Mouse (Mus musculus): ENCODE measurements around the gene Minar1. TPM values are rescaled to one million over a fixed set of nuclear protein-coding genes. Genes with fewer than 3 reads are reported as not detected.

Minar1 gene
- total RNA-seq (2021) = not detected
- long read RNA-seq, experiment 1 = 0 reads
- long read RNA-seq, experiment 2 = 0 reads

DNA sequence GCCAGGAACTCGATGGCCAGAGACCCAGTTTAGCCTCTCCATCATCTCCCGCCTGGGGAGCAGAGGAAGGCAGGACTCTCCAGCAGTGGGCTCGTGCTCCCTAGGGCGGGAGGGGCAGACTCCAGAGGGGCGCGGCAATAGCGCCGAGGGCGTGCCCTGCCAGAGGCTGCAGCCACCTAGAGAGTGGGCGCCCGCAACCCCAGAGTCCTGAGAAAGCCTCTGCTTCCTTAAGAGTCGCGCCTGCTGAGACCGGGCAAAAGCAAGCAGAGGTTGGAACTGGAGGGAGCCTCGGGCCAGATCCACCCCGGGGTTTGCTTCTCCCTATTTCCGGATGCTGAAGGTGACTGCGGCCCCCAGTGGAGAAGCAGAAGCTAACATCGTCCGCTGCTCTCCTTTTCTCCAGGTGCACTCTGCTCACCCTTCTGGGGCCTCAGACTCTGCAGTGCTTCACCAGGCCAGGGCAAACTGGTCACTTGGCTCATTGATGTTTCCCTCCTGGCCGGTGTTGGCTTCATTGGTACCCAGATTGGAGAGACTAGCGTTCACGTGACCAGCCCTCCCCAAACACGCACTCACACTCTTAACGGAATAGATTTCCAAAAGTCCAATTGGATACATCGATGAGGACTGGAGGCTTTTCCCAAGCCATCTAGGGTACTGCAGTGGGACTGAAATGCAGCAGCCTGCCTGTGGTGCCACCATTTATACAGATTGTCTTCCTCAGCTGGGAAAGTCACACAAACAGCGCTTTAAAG, at the start of gene Minar1:
Gene Minar1, minus strand, starts transcription at position 120 of the 755 bp plus-strand sequence.
- no peak for DNase-seq

DNA sequence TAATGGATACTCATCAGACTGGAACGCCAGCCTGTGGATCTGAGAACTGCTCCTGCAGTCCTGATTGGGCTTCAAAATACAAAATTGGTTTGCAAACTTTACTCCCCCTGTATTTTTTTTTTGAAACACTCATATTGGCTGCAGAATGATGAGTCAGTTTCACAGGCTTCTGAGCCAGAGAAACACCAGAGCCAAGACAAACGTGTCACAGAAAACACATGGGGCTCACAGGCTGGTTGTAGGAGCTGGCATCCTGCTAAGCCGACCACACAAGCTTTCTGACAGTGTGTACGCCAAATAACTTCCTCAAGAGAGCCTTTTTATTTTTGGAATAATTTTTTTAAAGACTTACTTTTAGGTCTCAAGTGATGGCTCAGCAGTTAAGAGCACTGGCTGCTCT, 47.0 kb upstream of the Minar1 start:
- no peak for DNase-seq

DNA sequence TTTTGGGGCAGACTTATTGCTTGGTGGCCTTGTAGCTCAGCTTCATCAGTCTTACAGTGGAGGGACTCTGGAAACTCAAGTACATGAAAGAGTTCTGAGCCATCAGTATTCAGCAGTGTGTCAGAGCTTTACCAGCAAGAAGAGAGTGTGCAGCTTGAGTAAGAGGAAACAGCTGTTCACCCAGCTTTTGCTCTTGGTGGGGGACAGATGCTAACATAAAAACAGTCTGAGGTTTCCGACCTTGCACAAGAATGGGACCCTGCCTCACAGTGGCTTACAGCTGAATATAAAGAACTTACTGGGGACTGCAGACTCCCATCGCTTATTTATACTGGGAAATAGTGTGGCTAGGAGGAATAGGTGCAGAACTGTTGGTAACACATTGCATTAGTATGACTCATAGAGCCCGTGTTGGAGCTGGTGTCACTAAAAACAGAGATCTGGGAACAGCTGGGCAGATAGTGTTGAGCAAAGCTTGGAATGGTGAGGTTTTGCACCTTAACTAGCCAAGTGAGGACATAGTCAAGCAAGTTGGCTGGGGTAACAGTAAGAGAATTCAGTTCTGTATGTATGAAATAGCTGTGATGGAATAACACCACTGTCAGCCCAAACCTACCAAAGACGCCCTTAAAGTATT, 44.5 kb upstream of the Minar1 start:
- DNase-seq = no peak

DNA sequence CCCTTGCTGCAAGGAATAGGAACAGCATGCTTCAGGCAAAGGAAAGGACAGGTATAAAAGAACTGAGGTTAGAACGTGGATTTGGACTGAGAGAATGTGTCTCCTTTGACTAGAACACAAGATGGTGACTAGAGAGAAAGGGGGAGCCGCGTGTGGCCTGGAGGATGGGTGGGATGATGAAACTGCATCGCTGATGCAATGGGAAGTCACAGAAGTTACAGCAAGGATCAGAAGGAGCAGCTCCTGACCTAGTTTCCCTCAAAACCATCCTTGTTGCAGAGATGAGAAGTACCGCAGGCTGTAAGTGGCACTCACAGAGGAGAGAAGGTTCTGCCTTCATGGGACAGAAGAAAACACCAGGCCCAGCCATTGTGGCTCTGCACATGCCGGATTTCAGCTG, 28.0 kb upstream of the Minar1 start:
- no peak for DNase-seq

DNA sequence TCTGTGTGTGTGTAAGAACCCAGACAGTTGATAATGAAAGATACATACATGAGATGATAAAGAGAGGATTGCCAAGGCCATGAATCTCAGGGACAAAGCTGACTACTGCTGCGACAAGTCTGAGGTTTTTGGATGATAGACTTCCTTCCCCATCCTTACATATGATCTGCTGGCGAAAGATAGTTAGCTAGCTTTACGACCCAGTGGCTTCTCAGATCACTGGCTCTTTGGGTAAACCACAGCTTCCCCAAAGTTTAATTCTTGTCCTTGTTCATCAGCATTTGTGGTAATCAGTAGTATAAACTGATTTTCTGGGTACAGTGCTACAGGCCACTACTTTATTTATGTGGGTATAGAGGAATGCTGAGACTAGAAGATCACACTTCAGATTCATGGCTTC, 14.5 kb upstream of the Minar1 start:
- DNase-seq = no peak

DNA sequence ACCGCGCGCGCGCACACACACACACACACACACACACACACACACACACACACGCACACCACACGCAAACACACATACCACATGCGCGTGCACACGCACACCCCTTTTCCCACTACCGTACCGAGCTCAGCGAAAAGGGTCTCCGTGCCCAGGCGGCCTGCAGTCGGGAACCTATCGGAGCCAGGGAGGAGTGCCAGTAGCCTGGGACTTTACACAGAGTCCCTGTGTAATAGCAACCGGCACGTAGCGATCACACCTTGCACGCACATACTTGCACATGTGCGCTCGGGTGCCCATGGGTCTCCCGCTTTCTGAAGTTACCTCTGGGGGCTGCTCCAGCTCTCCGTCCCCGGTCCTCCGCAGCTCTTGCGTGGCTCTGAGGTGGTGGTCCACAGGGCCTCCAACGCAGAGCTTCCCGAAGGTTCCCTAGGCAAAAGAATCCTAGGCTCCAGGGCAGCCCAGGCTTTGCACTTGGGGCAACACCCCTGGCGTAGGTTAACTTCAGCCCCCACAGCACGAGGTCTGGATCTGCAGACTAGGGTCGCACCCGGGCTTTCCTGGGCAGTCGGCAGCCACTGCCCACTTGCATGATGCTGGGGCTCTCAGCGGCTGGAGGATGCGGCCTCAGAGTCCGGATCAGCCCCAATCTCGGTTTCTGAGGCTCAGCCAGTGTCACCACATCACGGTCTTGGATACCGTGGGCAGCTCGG, 474 bp downstream of the Minar1 start:
- DNase-seq = no peak

DNA sequence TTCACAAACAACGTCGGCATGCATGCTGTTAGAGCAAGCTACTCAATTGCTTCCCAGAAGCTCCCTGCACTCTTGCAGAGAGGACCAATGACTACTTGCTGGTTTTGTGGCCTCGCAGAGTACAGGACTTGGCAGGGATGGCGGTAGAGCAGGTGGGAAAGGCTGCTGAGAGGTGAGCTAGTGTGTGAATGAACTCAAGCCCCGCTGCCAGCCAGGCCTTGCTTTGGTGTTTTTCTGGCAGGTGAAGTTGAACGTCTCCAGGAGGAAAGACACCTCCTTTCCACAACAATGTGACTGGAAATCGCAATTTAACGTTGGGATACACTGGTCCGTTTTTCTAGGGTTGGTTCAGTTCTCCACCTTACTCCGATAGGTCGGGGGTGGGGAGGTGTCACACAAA, 1.2 kb downstream of the Minar1 start:
- no peak for DNase-seq

DNA sequence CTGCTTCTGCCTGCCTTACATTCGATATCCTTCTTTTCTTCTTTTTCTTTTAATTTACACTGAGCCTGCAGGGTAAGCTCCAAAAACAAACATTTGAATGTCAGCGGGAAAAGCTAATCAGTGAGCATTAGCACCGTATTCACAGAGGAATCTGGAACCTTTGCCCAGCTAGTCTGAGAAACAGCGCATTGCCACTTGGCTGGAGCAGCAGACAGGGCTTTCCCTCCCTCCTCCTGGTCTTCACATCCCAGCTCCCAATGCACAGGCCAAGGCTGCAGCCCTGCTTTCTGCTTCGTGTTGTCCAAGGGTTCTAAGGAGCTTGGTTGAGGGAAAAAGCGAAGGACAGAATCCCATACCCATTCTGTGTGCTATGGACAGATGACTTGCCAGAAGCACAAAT, 2.6 kb downstream of the Minar1 start:
- no peak for DNase-seq

DNA sequence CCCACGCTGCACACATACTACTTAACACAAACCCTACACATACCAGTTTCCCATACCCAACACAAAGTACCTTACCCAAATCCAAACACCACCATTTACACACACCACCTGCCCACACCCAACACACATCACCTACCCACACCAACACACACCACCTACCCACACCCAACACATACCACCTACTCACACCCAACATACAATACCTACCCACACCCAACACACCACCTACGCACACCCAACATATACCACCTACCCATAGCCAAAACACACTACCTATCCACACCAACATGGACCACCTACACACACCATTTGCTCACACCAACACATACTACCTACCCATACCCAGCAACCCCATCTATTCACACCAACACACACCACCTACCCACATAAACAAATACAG, 6.0 kb downstream of the Minar1 start:
- no peak for DNase-seq

DNA sequence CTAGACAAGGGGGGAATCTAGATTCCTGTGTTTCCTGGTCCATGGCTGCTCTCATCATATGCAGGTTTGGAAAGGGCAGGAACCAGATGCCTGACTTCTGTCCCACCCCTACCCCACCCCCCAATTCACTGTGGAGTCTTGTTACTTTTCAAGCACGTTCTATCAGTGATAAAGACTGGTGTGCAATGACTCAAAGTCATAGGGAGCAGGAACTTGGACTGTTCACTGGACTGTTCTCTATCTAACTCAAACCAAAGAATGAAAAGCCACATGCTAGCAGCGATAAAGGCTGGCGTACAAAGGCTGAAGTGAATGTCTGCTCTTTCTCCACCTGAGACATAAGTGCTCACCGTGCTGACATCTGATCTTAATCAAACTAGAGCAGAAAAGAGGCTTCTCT, 12.3 kb downstream of the Minar1 start:
- DNase-seq = no peak

DNA sequence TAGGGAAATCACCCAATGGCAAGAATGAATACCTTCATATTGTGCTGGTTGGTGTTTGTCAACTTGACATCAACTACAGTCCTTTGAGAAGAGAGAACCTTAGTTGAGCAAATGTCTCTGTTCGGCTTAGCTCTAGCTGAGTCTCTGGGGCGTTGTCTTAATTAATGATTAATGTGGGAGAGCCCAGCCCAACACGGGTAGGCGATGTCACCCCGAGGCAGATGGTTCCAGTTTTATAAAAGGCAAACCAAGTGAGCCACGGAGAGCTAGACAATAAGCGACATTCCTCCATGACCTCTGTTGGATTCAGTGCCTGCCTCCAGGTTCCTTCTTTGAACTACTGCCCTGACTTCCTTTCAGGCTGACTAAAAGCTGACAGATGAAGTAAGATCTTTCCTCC, 15.6 kb downstream of the Minar1 start:
- DNase-seq = no peak

DNA sequence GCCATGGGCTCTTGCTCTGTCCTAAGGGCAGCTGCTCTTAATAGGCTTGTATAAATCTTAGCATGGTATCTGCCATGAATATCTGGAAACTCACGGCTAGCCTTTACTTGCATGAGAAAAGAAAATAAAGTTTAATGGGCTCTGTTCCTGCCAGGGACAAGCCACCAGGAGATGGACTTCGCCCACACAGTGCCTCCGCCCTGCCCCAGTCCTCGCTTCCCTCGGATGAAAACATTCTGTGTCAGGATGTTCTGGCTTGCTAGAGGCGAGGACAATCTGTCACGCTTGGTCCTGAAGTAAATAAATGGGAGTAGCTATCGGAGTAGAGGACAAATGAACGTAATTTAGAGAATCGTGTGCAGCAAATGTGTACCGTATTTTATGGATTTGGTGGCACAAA, 16.7 kb downstream of the Minar1 start:
- no peak for DNase-seq

DNA sequence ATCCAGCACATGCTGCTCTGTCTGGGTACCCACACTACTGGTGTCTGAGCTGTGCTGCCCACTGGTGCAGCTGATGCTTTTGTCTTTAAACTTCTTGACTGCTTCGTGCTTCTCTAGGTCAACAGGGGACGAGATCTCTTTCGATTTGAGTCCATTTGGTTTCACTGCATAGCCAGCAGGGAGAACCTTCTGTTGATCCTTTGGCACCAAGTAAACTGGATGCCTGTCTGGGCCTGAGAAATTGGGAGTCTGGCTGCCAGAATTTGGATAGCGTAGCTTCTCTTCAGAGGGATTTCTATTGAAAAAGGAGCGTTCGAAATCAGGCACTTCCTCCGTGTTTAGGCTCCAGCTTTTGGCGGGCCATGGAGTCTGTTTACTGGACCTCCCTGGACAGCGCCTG, 21.0 kb downstream of the Minar1 start:
- no peak for DNase-seq

DNA sequence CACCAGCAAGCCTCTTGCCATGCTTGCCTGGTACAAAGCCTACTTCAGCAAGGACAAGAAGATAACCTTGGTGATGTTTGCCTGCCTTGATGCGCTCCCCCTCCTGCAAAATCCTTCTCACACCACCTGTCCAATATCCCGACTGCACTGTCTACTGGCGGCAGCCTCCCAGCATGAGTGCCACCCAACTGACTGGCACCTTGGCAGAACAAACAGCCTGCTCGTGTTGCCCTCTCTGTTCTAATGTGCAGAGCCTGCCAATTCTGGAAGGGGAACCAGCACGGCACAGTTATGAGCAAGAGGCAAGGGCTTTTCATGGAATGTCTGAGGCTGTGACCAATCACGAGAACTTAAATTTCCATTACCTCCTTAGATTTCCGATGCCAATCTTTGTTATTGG, 22.2 kb downstream of the Minar1 start:
- no peak for DNase-seq

DNA sequence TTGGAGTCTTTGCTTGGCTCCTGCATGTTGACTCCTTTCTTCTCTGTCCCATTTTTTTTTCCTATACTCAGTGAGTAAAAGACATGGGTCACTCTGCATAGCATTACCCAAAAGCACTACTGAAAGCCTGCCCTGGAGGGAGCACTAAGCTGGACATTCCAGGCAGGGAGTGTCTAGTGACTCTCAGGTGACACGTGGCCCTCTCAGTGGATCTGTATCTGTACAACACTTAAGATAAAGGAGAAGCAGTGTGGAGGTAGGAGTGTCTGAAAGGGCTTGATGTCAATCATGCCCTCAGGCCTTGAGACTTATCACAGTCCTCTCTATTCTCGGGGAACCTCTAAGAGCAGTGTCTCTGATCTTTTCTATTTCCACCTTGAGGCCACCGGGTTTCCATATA, 25.9 kb downstream of the Minar1 start:
- no peak for DNase-seq

DNA sequence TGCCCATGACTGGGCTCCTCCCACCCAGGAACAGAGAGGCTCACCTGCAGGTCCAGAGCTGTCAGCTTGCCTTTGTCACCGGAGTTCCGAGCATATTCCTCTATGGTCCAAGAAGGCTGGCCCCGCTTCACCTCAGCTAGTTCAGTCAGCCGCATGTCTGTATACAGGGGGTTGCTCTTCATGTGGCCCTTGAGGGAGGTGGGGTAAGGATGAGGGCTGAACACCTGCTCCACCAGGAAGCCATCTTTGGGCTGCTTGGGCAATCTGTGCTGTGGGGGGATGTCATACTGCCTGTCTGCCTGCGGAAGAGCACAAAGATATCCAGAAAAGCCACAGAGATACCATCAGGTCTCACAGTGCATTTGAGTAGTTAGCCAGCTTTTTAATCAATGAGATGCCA, 26.5 kb downstream of the Minar1 start:
- DNase-seq = no peak

DNA sequence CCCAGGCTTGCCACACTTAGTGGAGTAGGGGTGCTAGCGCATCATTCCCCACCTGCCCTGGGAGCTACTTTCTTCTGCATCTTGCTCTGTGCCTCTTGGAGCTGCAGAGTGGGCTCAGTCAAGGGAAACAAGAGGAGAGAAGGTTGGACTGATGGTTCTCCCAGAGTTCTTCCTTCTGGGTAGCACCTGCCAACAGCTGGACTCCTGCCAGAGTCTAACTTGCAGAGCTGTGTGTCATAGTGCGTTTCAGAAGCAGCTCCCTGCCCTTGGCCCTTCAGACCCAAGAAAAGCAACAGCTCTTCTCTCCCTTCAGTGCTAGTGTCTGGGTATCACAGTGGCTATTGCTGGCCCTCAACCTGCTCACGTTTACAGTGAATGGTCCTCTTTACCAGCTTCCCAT, 30.5 kb downstream of the Minar1 start:
- no peak for DNase-seq

DNA sequence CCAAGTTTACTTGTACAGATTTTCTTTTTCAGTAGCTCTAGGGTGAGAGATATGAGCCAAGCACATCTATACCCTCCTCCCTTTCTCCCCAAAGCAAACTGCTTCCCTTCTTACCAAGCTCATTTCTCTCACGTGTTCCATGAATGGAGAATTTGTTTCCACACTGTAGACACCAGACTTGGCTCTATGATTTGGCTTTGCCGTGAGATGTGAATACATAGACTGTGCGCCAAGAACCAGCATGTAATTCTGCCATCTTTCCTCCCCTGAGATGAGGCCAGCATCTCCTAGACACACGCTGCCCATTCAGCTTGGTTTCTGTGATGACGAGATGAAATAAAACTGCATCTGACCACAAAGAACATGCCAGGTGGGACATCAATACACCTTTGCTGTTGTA, 44.5 kb downstream of the Minar1 start:
- DNase-seq = no peak

DNA sequence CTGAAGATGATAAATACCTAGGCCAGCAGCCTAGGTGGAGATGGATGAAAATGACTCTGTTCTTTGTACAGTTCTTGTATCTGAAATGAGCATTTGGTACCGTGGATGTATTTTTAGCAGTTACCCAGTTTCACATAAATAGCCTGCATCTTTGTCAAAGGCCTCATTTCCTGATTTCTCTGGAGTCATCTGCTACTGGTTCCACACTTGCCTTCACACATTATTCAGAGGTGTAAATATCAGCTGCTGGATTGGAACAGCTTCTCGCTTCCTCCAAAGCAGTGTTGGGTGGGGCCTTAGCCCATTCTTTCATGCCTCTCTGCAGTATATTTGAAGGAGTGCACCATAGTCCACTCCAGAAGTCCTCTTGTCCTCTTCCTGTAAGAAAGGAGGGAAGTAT, 70.3 kb downstream of the Minar1 start:
- no peak for DNase-seq
